Mouse (Mus musculus) limb, embryonic 11.5 days (tissue): ENCODE measurements at regions not wholly inside any gene's neighbourhood (a gene's known extent, or its start where the extent isn't known, plus 50 kb on each side); places are given as distances from the start of the nearest gene placed in this dataset.

ENCODE experiments used
- ATAC-seq: fragments of 200-750 bp; cut with Nextera tagmentation; 2 replicates; pipeline ENCODE4 v1.8.0; 2017; ENCODE audit warnings: low read depth; ENCODE audit not compliant: insufficient number of reproducible peaks, low FRiP score, low TSS enrichment
- DNase-seq: peaks from one replicate; pipeline ENCODE4 v3.0.0-alpha.2; 2015; ENCODE audit warnings: low spot score
- H3K27ac ChIP-seq: fragments of 300-500 bp; sonication (generic); replicated peaks from 2 replicates; pipeline ENCODE4 v1.5.1; 2014; ENCODE audit warnings: low read depth, mild to moderate bottlenecking, low read length
- H3K27me3 ChIP-seq: fragments of 300-500 bp; sonication (generic); 2 replicates; pipeline ENCODE4 v1.6.1; 2014; ENCODE audit warnings: mild to moderate bottlenecking, low read length, mixed read lengths; ENCODE audit not compliant: control insufficient read depth, insufficient read depth
- H3K36me3 ChIP-seq: fragments of 300-500 bp; sonication (generic); 2 replicates; pipeline ENCODE4 v1.6.1; 2014; ENCODE audit warnings: mild to moderate bottlenecking, low read length, moderate library complexity, mixed read lengths; ENCODE audit not compliant: control insufficient read depth, insufficient read depth
- H3K4me1 ChIP-seq: fragments of 300-500 bp; sonication (generic); 2 replicates; pipeline ENCODE4 v1.6.1; 2014; ENCODE audit warnings: low read length, mixed read lengths; ENCODE audit not compliant: control insufficient read depth, insufficient read depth
- H3K4me2 ChIP-seq: fragments of 300-500 bp; sonication (generic); 2 replicates; pipeline ENCODE4 v1.6.1; 2014; ENCODE audit warnings: low read depth, mild to moderate bottlenecking, moderate library complexity; ENCODE audit not compliant: severe bottlenecking
- H3K4me3 ChIP-seq: fragments of 300-500 bp; sonication (generic); 2 replicates; pipeline ENCODE4 v1.5.1; 2014; ENCODE audit warnings: low read depth, low read length
- H3K9ac ChIP-seq: fragments of 300-500 bp; sonication (generic); 2 replicates; pipeline ENCODE4 v1.6.1; 2014; ENCODE audit warnings: mild to moderate bottlenecking, low read length
- H3K9me3 ChIP-seq: fragments of 300-500 bp; sonication (generic); 2 replicates; pipeline ENCODE4 v1.6.1; 2016; ENCODE audit warnings: low read length; ENCODE audit not compliant: control insufficient read depth
- WGBS: fragments of 180-500 bp; shearing (Covaris S2); extraction: QIAGEN DNeasy Blood & Tissue Kit; methylation state at CpG from one replicate; pipeline ENCODE4 v1.1.7; 2014; 5-methylcytosine and 5-hydroxymethylcytosine counted together

DNA sequence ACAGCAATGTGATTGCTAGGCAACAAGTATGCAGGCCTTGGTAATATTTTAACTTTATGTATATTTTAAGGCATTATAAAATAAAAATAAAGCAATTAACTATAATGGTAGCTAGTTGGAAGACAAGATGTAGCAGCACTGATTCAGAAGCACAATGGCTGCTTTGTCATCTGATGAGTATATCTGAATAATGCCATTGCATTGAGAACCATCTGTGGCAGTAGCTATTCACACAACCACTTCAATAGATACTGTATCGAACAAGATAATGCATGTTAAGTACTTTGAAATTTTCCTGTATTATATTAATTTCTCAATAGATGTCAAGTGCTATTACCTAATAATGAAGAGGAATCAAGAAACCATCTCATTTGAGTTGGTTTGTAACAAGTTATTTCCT is 923.1 kb downstream of the Fam181b start:
- Histone ChIP-seq H3K4me3 (no peak overlapping the region), H3K4me2 (no peak overlapping the region), H3K9ac (no peak overlapping the region), H3K36me3 (no peaks in the 10 kb centered on the region), H3K27me3 (no peaks in the 10 kb centered on the region), H3K9me3 (no peaks in the 10 kb centered on the region), H3K27ac (no peak overlapping the region), H3K4me1 (no peaks in the 10 kb centered on the region)
- DNase-seq (no peak), ATAC-seq (no peak)
- WGBS, result 88% methylated on average over 1 of the region's 1 CpGs

DNA sequence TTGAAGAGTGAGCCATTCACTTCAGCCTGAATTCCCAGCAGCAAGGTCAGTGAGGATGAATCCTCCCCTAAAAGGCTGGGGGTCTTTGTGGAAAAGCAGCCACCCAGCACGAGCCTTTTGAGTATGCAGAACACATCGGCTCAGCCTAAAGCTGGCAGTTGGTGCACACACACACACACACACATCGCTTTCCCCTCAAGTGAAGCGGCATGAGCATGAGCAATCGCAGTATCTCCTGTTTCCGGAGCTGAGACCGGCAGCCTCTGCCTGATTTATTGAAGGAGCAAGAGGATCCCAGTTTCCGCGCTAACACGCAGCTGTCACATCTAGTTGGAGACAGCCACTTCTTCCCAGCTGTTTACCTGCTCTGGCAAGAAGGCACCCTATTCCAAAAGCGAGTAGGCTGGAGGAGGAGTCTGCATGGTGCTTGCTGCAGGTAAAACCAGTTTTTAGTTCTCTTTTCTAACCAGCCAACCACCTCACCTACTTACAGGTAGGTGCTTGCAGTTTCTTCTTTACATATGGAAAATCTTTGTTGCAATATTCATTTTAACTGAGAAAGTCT is 962.9 kb downstream of the Fam181b start:
- Histone ChIP-seq H3K36me3 (no peaks in the 10 kb centered on the region), H3K27me3 (no peaks in the 10 kb centered on the region), H3K9me3 (no peaks in the 10 kb centered on the region), H3K9ac (no peak overlapping the region), H3K4me1 (no peaks in the 10 kb centered on the region), H3K4me2 (0 out of 2 replicates have a peak overlapping the region, but pooled peaks have one; percentile 4), H3K4me3 (no peak overlapping the region), H3K27ac (no peak overlapping the region)
- 22% methylated on average over 11 of the region's 11 CpGs for WGBS
- ATAC-seq, result no peak
- DNase-seq, result peak; percentile 22

DNA sequence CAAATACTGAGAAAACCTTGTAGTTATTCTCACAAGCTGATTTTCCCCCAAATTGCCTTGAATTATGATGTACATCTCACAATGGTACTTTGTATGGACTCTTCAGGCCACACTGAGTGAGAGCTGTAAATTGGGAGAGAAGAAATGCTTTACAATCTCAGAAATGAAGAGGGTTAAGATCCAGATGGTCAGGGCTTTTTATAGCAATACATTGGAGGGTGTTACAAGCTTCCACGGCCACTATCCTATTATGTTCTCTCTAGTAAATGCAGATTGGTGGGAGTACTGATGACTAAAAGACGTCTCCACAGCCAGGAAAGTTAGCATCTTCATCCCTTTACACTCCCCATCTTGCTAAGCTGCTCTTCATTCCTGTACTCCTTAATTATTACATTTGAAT is 965.8 kb downstream of the Fam181b start:
- no peaks in the 10 kb centered on the region for H3K27me3 ChIP-seq
- no peak overlapping the region for H3K27ac ChIP-seq
- DNase-seq (no peak), ATAC-seq (no peak)
- no peak overlapping the region for H3K9ac ChIP-seq
- H3K9me3 ChIP-seq, result no peaks in the 10 kb centered on the region
- H3K4me3 ChIP-seq, result no peak overlapping the region
- no peaks in the 10 kb centered on the region for H3K36me3 ChIP-seq
- H3K4me1 ChIP-seq, result no peaks in the 10 kb centered on the region
- WGBS, result 69% methylated on average over 2 of the region's 2 CpGs
- no peak overlapping the region for H3K4me2 ChIP-seq

DNA sequence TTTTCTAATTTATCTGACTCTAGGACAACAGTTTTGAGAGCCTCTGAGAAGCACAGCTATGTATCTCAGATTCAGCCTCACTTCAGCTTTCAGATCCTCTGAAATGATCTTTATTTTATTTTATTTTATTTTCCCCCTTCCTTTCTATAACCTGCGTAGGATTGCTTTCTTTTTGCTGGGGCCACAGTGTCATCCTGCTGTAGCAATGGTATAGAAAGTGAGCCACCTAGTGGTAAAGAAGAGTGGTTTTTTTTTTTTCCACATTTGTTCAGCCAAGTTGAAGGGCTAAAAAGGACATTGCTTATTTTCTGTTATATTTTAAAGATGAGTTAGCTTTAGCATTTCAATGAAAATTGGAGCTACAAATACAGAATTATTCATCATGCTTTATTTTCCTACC is 966.4 kb downstream of the Fam181b start:
- H3K4me2 ChIP-seq, result no peak overlapping the region
- H3K36me3 ChIP-seq, result no peaks in the 10 kb centered on the region
- no peak overlapping the region for H3K4me3 ChIP-seq
- DNase-seq, result no peak
- H3K9ac ChIP-seq, result no peak overlapping the region
- H3K4me1 ChIP-seq, result no peaks in the 10 kb centered on the region
- H3K27ac ChIP-seq, result no peak overlapping the region
- 44% methylated on average over 1 of the region's 1 CpGs for WGBS
- no peaks in the 10 kb centered on the region for H3K9me3 ChIP-seq
- no peaks in the 10 kb centered on the region for H3K27me3 ChIP-seq
- ATAC-seq, result no peak

DNA sequence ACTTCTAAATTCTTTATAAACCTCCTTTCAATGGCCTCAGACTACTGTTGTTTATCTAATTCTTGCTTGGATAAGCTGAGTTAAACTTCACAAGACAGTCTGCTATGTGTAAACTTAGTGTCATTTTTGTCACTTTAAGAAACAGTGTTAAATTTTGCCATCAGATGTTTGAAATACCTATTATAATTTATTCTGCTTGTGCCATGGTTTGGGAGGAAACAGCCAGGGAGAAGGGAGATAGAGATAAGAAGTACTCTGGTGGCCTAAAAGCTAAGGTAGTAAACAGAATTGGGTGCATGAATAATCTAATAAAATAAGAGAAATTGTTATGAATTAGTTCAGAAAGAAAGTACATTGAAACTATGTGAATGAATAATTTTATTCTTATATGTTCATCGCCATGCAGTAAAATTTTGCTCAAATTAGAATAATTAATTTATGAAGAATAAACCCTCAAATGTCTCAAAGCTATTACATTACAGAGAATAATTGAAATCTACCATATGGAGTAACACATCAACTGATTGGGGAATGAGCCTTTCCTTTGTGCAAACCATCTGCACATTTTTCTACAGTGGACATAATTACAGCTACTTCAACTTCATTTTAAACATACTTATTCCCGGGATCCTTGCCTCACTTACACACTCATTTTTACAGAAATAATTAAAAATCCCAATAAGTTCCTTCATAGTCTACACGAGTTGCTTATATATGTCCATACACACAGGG is 982.3 kb downstream of the Fam181b start:
- 75% methylated on average over 3 of the region's 3 CpGs for WGBS
- H3K27ac ChIP-seq, result no peak overlapping the region
- no peak for ATAC-seq
- no peaks in the 10 kb centered on the region for H3K9me3 ChIP-seq
- H3K4me3 ChIP-seq, result no peak overlapping the region
- no peak overlapping the region for H3K9ac ChIP-seq
- H3K4me1 ChIP-seq, result no peaks in the 10 kb centered on the region
- no peaks in the 10 kb centered on the region for H3K36me3 ChIP-seq
- H3K27me3 ChIP-seq, result no peaks in the 10 kb centered on the region
- H3K4me2 ChIP-seq, result no peak overlapping the region
- DNase-seq, result no peak
